Mouse (Mus musculus) embryonic facial prominence, embryonic 15.5 days (tissue): ENCODE measurements around the gene Lcp1. TPM values are rescaled to one million over a fixed set of nuclear protein-coding genes. Genes with fewer than 3 reads are reported as not detected.

Experiments
- ATAC-seq: fragments of 200-750 bp; cut with Nextera tagmentation; 2 replicates; pipeline ENCODE4 v1.8.0; 2017; ENCODE audit warnings: low read depth, moderate TSS enrichment; ENCODE audit not compliant: insufficient number of reproducible peaks, low FRiP score, low TSS enrichment
- H3K27ac ChIP-seq: fragments of 300-500 bp; sonication (generic); replicated peaks from 2 replicates; pipeline ENCODE4 v1.5.1; 2015; ENCODE audit warnings: mild to moderate bottlenecking, inconsistent platforms
- H3K27me3 ChIP-seq: fragments of 300-500 bp; sonication (generic); 2 replicates; pipeline ENCODE4 v1.6.1; 2015; ENCODE audit warnings: inconsistent platforms
- H3K36me3 ChIP-seq: fragments of 300-500 bp; sonication (generic); 2 replicates; pipeline ENCODE4 v1.6.1; 2015; ENCODE audit warnings: mild to moderate bottlenecking, inconsistent platforms
- H3K4me1 ChIP-seq: fragments of 300-500 bp; sonication (generic); 2 replicates; pipeline ENCODE4 v1.6.1; 2015; ENCODE audit warnings: inconsistent platforms
- H3K4me2 ChIP-seq: fragments of 300-500 bp; sonication (generic); replicated peaks from 2 replicates; pipeline ENCODE4 v1.6.1; 2015; ENCODE audit warnings: mild to moderate bottlenecking, inconsistent platforms
- H3K4me3 ChIP-seq: fragments of 300-500 bp; sonication (generic); replicated peaks from 2 replicates; pipeline ENCODE4 v1.5.1; 2015; ENCODE audit warnings: mild to moderate bottlenecking, inconsistent platforms
- H3K9ac ChIP-seq: fragments of 300-500 bp; sonication (generic); 2 replicates; pipeline ENCODE4 v1.6.1; 2015; ENCODE audit warnings: inconsistent platforms
- H3K9me3 ChIP-seq: fragments of 300-500 bp; sonication (generic); replicated peaks from 2 replicates; pipeline ENCODE4 v1.6.1; 2016; ENCODE audit warnings: inconsistent platforms
- WGBS: fragments of 180-500 bp; shearing (Covaris S2); methylation state at CpG from one replicate; pipeline ENCODE4 v1.1.7; 2015; 5-methylcytosine and 5-hydroxymethylcytosine counted together
- polyA plus RNA-seq: library from polyadenylated mRNA; unstranded; fragments of >200 nt; fragmentation: Nextera tagmentation; extraction: Ambion mirVana; gene quantifications from 2 replicates; pipeline ENCODE4 v1.2.1, GENCODE M21; 2015

Gene Lcp1
- polyA plus RNA-seq, 1 experiment from 2014 or later, result 37.4 TPM

DNA sequence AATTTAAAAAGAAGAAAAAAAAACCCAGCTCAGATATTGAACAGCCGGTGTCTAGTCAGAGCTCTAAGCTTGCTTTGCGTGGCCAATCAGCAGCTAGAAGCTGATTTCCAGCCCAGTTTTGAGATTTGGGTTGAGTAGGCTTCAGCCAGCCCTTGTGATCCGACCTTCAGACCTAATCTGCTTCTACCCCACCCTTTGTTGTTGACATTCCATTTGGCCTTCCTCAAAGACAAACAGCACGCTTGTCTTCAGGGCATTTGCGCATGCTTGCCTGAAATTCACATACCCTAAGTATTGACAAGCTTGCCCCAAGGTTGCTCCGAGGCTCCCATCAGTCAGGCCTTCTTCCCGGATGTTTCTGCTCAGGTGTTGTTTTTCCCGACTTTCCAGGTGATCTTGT, 23.6 kb downstream of the Lcp1 start:
- Histone ChIP-seq H3K4me3 (no peak overlapping the region), H3K27ac (no peak overlapping the region), H3K27me3 (no peaks in the 10 kb centered on the region), H3K4me2 (no peak overlapping the region), H3K9me3 (no peaks in the 10 kb centered on the region), H3K36me3 (no peaks in the 10 kb centered on the region), H3K4me1 (no peaks in the 10 kb centered on the region), H3K9ac (no peak overlapping the region)
- no peak for ATAC-seq
- WGBS, result 75% methylated on average over 8 of the region's 8 CpGs

DNA sequence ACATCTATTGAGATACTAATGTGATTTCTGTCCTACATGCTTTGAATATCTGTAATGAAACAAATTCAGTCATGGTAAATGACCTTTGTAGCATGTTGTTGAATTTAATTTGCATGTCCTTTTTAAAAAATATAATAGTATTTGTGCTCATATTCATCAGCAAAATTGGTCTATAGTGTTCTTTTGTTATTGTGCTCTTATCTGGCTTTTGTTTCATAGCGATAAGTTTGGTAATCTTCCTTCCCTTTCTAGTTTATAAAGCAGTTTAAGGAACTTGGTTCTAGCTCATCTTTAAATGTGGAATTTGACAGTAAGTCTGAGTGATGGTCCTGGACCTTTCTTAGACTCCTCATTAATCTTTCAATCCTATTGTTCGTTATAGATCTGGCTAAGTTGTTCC, 28.5 kb downstream of the Lcp1 start:
- no peak overlapping the region for H3K27ac ChIP-seq
- H3K27me3 ChIP-seq, result no peaks in the 10 kb centered on the region
- H3K4me1 ChIP-seq, result no peaks in the 10 kb centered on the region
- no peak overlapping the region for H3K9ac ChIP-seq
- WGBS, result 91% methylated on average over 2 of the region's 2 CpGs
- no peak for ATAC-seq
- no peak overlapping the region for H3K4me2 ChIP-seq
- H3K4me3 ChIP-seq, result no peak overlapping the region
- no peaks in the 10 kb centered on the region for H3K36me3 ChIP-seq
- no peaks in the 10 kb centered on the region for H3K9me3 ChIP-seq

DNA sequence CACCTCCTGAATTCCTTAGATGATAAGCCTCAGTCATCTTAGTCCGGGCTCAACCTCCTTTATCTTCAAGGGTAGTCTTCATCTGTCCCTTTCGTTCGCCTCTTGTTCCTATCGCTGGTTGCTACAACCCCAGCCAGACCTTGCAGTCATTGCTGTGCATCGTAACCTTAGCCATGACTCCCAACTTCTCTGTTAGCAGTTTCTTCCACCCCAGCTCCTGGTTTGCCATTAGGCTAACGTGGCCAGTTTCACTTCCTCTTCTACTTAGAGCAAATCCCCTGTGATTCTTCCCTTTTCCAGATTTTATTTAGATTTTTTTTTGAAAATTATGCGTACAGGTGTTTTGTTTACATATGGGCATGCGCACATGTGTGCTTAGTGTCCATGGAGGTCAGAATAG, 33.0 kb downstream of the Lcp1 start:
- no peak overlapping the region for H3K4me3 ChIP-seq
- ATAC-seq, result no peak
- H3K4me1 ChIP-seq, result no peaks in the 10 kb centered on the region
- no peaks in the 10 kb centered on the region for H3K27me3 ChIP-seq
- no peak overlapping the region for H3K9ac ChIP-seq
- no peaks in the 10 kb centered on the region for H3K9me3 ChIP-seq
- H3K27ac ChIP-seq, result no peak overlapping the region
- WGBS, result 84% methylated on average over 8 of the region's 8 CpGs
- H3K4me2 ChIP-seq, result no peak overlapping the region
- H3K36me3 ChIP-seq, result no peaks in the 10 kb centered on the region

DNA sequence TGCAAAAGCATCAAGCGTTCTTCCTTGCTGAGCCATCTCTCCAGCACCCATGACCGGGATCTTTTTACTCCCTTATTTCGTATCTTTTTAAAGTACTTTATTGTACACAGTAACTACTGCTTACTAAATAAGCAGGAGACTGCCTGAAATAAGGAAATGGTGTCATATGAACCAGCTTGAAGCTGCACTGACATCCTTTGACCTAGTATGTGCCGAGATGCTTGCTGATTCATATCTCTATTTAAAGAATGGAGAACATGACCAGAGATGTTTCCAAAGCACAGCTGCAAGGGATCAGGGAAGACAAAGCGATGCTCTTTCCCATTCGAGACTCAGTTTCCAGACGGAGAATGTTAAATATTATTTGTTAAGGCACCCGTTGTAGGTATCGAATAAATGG, 33.4 kb downstream of the Lcp1 start:
- no peaks in the 10 kb centered on the region for H3K27me3 ChIP-seq
- no peak overlapping the region for H3K9ac ChIP-seq
- no peaks in the 10 kb centered on the region for H3K9me3 ChIP-seq
- H3K4me2 ChIP-seq, result no peak overlapping the region
- no peaks in the 10 kb centered on the region for H3K36me3 ChIP-seq
- no peak overlapping the region for H3K4me3 ChIP-seq
- 86% methylated on average over 9 of the region's 9 CpGs for WGBS
- no peaks in the 10 kb centered on the region for H3K4me1 ChIP-seq
- ATAC-seq, result no peak
- H3K27ac ChIP-seq, result no peak overlapping the region

DNA sequence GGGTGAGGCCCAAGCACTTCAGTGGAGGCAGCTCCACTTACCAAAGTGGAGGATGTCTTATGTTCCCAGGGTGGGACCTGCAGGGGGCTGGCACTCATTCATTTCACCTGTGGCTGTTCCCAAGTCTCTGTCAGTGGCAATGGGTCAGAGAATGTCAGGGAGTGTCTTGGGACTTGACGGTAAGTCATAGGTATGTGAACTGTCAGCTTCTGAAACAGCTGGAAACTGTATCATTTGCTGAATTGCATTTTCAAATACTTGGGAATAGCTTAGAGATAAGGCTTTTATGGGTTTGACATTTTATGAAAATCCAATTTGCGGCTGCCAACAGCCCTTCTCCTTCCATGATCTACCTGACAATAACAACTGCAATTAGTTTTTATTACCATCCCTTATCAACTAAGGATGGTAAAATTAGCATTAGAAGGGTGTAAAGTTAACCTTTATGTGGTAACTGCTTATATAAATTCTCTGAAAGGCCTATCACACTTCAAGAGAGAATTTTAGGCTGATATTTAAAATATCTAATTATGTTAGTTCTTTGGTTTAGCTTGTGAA, 34.8 kb downstream of the Lcp1 start:
- Histone ChIP-seq H3K4me3 (no peak overlapping the region), H3K4me2 (no peak overlapping the region), H3K27me3 (no peaks in the 10 kb centered on the region), H3K27ac (no peak overlapping the region), H3K9ac (no peak overlapping the region), H3K36me3 (no peaks in the 10 kb centered on the region), H3K4me1 (no peaks in the 10 kb centered on the region), H3K9me3 (no peaks in the 10 kb centered on the region)
- 86% methylated on average over 2 of the region's 2 CpGs for WGBS
- ATAC-seq, result no peak

DNA sequence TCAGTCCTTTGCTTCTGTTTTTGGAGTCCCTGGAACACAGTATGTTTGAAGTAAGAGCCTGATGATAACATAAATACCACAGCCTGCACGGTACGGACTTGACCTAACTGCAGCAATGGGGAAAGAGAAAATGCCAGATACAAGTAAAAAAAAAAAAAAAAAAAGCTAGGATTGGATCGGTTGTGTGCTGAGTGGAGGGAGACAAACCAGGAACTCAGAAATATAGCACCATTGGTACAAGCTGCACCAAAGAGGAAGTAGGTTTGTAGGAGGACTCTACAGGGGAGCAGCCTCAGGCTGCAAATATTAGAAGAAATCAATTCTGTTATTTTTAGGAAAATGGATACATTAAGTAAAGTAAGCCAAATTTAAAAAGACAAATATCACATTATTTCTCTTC, 37.6 kb downstream of the Lcp1 start:
- 89% methylated on average over 3 of the region's 3 CpGs for WGBS
- H3K27ac ChIP-seq, result no peak overlapping the region
- H3K4me3 ChIP-seq, result no peak overlapping the region
- ATAC-seq, result no peak
- H3K9ac ChIP-seq, result no peak overlapping the region
- H3K9me3 ChIP-seq, result no peaks in the 10 kb centered on the region
- no peaks in the 10 kb centered on the region for H3K27me3 ChIP-seq
- H3K36me3 ChIP-seq, result no peaks in the 10 kb centered on the region
- no peaks in the 10 kb centered on the region for H3K4me1 ChIP-seq
- no peak overlapping the region for H3K4me2 ChIP-seq

DNA sequence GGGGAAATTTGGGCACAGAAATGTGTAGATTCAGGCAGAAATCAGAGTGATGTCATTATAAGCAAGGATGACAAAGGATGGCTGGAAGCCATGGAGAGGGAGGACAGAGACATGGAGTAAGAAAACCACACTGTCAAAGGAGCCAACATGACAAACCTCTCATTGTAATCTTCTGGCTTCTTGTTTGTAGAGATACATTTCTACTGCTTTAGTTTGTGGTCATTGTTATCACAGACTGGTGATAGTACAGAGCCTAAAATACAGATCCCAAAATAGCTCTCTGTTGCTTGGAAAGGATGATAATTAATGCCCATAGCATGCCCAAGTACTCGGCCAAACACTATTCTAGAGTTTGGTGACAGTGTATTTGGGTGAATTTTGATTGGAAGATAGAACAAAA, 39.6 kb downstream of the Lcp1 start:
- H3K27ac ChIP-seq, result no peak overlapping the region
- H3K36me3 ChIP-seq, result no peaks in the 10 kb centered on the region
- H3K4me1 ChIP-seq, result no peaks in the 10 kb centered on the region
- no peak overlapping the region for H3K4me2 ChIP-seq
- no peaks in the 10 kb centered on the region for H3K9me3 ChIP-seq
- no peak overlapping the region for H3K9ac ChIP-seq
- ATAC-seq, result no peak
- H3K27me3 ChIP-seq, result no peaks in the 10 kb centered on the region
- H3K4me3 ChIP-seq, result no peak overlapping the region
- WGBS, result 71% methylated on average over 1 of the region's 1 CpGs

DNA sequence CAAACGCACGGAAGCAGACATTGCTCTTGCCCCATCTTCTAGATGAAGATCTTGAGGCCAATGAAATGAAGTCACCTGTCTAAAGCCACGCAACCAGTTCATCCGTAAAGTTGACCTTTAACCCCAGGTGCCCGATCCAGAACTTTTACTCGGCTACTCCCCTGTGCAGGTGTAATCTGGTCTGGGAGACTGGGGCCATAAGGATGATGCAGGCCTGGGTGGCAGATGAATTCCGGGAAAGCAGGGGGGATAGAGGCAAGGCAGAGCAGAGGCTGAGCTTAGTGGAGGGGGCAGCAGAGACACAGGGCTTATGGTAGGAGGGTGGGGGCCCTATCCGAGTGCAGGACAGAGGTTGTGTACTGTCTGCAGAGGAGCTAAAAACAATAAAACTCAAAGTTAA, 43.4 kb downstream of the Lcp1 start:
- Histone ChIP-seq H3K9ac (no peak overlapping the region), H3K4me3 (no peak overlapping the region), H3K36me3 (no peaks in the 10 kb centered on the region), H3K4me1 (no peaks in the 10 kb centered on the region), H3K9me3 (no peaks in the 10 kb centered on the region), H3K27me3 (no peaks in the 10 kb centered on the region), H3K4me2 (no peak overlapping the region), H3K27ac (no peak overlapping the region)
- 75% methylated on average over 8 of the region's 8 CpGs for WGBS
- ATAC-seq, result no peak

DNA sequence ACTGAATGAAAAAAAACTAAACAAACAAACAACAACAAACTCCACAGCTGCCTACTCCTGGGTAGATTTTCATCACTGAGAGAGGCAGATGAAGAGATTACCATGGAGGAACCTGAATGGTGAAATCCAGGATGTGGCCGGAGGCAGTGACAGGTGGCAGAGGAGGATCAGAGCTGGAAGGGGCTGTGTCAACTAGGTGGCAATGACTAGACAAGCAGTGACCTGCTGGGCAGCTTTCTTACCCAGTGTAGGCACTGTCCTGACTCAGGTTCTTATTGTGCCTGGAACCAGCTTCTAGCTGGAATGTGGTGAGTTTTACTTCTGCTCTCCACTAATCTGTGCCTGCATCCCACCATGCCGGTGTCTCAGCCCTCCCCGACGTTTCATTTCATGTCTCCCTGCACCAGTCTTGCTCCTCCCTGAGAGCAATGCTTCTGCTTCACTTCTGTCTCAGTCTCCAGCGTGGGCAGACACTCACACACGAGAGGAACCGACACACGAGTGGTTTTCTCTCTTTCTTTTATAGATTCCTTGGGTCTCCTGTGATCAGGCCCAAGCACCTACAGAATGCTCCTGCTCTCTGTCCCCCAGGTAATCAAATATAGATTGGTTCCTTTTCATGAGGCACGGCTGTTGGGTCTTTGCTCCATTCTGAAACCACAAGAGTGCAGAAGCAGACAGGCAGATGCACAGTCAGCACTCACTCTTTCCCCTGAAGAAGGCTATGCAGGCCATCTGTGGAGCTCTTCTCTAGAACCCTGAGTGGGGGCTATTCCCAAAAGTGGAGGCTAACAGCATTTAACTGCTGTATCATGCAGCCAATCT, 44.0 kb downstream of the Lcp1 start:
- no peaks in the 10 kb centered on the region for H3K36me3 ChIP-seq
- ATAC-seq, result no peak
- no peak overlapping the region for H3K27ac ChIP-seq
- no peaks in the 10 kb centered on the region for H3K9me3 ChIP-seq
- no peak overlapping the region for H3K4me2 ChIP-seq
- H3K27me3 ChIP-seq, result no peaks in the 10 kb centered on the region
- H3K9ac ChIP-seq, result no peak overlapping the region
- WGBS, result 71% methylated on average over 9 of the region's 9 CpGs
- no peaks in the 10 kb centered on the region for H3K4me1 ChIP-seq
- H3K4me3 ChIP-seq, result no peak overlapping the region

DNA sequence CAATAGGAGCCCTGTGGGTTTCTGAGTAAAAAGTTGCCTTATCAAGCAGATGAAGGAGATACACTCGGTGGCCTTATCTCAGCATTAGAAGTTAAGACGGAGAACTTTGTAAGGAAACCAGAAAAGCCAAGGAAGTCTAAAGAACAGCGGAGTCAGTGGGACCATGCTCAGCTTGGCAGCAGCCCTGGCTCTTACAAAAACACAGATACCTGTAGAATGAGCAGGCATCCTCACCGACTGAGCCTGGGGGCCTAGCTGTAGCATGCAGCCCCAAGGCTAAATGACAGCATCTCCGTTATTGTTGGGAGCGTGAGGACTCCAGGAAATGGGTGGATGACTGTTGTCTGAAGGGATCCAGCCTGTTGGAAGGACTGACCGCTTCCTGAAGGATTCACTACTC, 44.9 kb downstream of the Lcp1 start:
- H3K4me1 ChIP-seq, result no peaks in the 10 kb centered on the region
- no peak overlapping the region for H3K27ac ChIP-seq
- H3K9ac ChIP-seq, result no peak overlapping the region
- H3K27me3 ChIP-seq, result no peaks in the 10 kb centered on the region
- no peaks in the 10 kb centered on the region for H3K9me3 ChIP-seq
- ATAC-seq, result no peak
- WGBS, result 76% methylated on average over 7 of the region's 7 CpGs
- no peak overlapping the region for H3K4me2 ChIP-seq
- H3K4me3 ChIP-seq, result no peak overlapping the region
- no peaks in the 10 kb centered on the region for H3K36me3 ChIP-seq

DNA sequence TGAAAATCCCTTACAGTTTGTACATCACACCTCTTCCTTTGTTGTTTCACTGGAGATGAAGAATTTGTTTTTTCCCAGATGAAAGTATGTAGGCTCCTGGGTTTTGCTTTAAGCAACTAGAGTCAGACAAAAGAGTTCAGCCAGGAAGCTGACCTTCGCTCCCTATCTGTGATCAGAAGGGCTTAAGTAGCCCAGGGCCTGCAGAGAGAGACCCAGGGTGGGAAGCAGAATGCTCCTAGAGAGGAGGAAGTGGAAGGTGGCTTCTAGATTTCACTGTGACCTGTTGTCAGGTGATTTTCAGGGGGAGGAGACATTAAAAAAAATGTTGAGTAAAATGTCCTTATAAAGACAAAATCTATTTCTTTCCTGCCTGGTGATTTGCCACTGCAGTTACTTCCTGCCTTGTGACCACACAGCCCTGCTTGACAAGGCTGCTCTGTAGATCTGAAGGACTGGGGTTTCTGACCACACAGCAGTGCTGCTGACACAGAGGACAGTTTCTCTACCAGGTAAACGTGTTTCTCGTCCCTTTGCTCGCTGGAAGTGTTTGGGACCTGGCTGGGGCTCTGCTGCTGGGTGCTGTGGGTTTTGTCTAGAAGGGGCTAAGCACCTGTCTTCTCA, 45.6 kb downstream of the Lcp1 start:
- Histone ChIP-seq H3K4me2 (no peak overlapping the region), H3K4me3 (no peak overlapping the region), H3K9me3 (no peaks in the 10 kb centered on the region), H3K27me3 (no peaks in the 10 kb centered on the region), H3K9ac (no peak overlapping the region), H3K36me3 (no peaks in the 10 kb centered on the region), H3K27ac (no peak overlapping the region), H3K4me1 (no peaks in the 10 kb centered on the region)
- no peak for ATAC-seq
- 62% methylated on average over 4 of the region's 4 CpGs for WGBS

DNA sequence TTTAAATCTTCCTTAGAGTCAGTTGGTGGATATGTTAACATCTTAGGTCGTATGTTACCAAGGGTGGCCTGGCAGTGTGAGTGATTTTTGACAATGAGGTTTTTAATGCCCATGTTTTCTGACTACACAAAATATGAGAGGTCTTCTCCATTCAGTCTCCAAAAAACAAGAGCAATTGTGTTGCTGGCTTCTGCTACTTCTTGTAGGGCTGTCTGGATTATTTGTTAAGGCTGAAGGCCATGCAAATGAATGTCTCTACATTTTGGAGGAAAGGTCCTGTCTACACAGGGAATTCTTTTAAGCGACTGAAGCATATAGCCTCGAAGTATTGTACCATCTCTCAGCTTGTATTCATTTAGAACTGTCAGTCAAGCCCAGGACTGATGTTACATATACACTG, 46.5 kb downstream of the Lcp1 start:
- no peak overlapping the region for H3K4me3 ChIP-seq
- H3K9ac ChIP-seq, result no peak overlapping the region
- no peaks in the 10 kb centered on the region for H3K36me3 ChIP-seq
- H3K27me3 ChIP-seq, result no peaks in the 10 kb centered on the region
- no peak for ATAC-seq
- WGBS, result 42% methylated on average over 3 of the region's 3 CpGs
- no peak overlapping the region for H3K4me2 ChIP-seq
- no peak overlapping the region for H3K27ac ChIP-seq
- no peaks in the 10 kb centered on the region for H3K4me1 ChIP-seq
- H3K9me3 ChIP-seq, result no peaks in the 10 kb centered on the region
